Mouse (Mus musculus) CH12.LX (cell line): ENCODE data around the gene Bcas1. TPM values are rescaled to one million over a fixed set of nuclear protein-coding genes. Genes with fewer than 3 reads are reported as not detected.

Experiments
- DNase-seq: peaks from one replicate; pipeline ENCODE4 v3.0.0-alpha.2; 2013; ENCODE audit errors: extremely low read depth
- H3K27ac ChIP-seq: 2 replicates; pipeline ENCODE4 v1.5.1; 2012; ENCODE audit warnings: low read depth, mild to moderate bottlenecking, control low read depth, moderate library complexity; ENCODE audit not compliant: insufficient read depth
- H3K27me3 ChIP-seq: replicated peaks from 2 replicates; pipeline ENCODE3; 2012; ENCODE audit warnings: inconsistent platforms
- H3K36me3 ChIP-seq, 2 experiments: replicated peaks in 1 of 2; 2 replicates each; pipeline versions ENCODE3 to v1.6.1; 2012; ENCODE audit warnings: inconsistent platforms in 1 of 2, low read length in 1 of 2, mild to moderate bottlenecking in 1 of 2, mixed read lengths in 1 of 2, moderate library complexity in 1 of 2; ENCODE audit not compliant: control insufficient read depth in 1 of 2, insufficient read depth in 1 of 2
- H3K4me1 ChIP-seq, 2 experiments: 2 replicates each; pipeline ENCODE4 v1.6.1; 2012; ENCODE audit warnings: inconsistent platforms in 1 of 2, moderate library complexity in 1 of 2; ENCODE audit not compliant: insufficient read depth in 2 of 2, control insufficient read depth in 1 of 2
- H3K4me2 ChIP-seq: 2 replicates; pipeline ENCODE4 v1.6.1; 2012; ENCODE audit warnings: low read depth, mild to moderate bottlenecking, control low read depth; ENCODE audit not compliant: poor library complexity, insufficient read depth, severe bottlenecking
- H3K4me3 ChIP-seq, 3 experiments: fragments of 150-350 bp in 1 of 3; sonication (generic) in 1 of 3; replicated peaks in 1 of 3; 2 replicates each; pipeline versions ENCODE3 to v1.5.1; 2011 to 2012; ENCODE audit warnings: low read depth in 2 of 3, low read length in 2 of 3, mild to moderate bottlenecking in 2 of 3, moderate library complexity in 2 of 3, control low read depth in 1 of 3, improper control_type of control experiment in 1 of 3, inconsistent platforms in 1 of 3, mixed read lengths in 1 of 3; ENCODE audit not compliant: poor library complexity in 1 of 3
- H3K79me2 ChIP-seq: replicated peaks from 2 replicates; pipeline ENCODE4 v1.6.1; 2012; ENCODE audit warnings: mild to moderate bottlenecking, moderate library complexity; ENCODE audit not compliant: control insufficient read depth, poor library complexity, insufficient read depth, severe bottlenecking; ENCODE audit errors: extremely low read depth
- H3K9ac ChIP-seq: 2 replicates; pipeline ENCODE4 v1.6.1; 2012; ENCODE audit warnings: low read depth, mild to moderate bottlenecking, control low read depth, moderate library complexity; ENCODE audit not compliant: insufficient read depth
- H3K9me3 ChIP-seq: replicated peaks from 2 replicates; pipeline ENCODE3; 2012; ENCODE audit warnings: low read length, inconsistent platforms, mixed read lengths
- BHLHE40 ChIP-seq: IDR thresholded peaks from 2 replicates; pipeline ENCODE4 v1.6.1; 2011; ENCODE audit warnings: mild to moderate bottlenecking, low read depth, low read length, improper control_type of control experiment
- CHD1 ChIP-seq: IDR thresholded peaks from 2 replicates; pipeline ENCODE4 v1.6.1; 2012; ENCODE audit warnings: low read depth, low read length, improper control_type of control experiment, inconsistent platforms
- CHD2 ChIP-seq: IDR thresholded peaks from 2 replicates; pipeline ENCODE4 v1.6.1; 2011; ENCODE audit warnings: low read length, improper control_type of control experiment
- CTCF ChIP-seq, 2 experiments: IDR thresholded peaks in 1 of 2; conservative IDR thresholded peaks in 1 of 2; 2 replicates each; pipeline ENCODE4 v1.5.1; 2011 to 2012; ENCODE audit warnings: low read depth in 2 of 2, low read length in 2 of 2, improper control_type of control experiment in 1 of 2, inconsistent platforms in 1 of 2, mild to moderate bottlenecking in 1 of 2, moderate library complexity in 1 of 2
- E2F4 ChIP-seq: IDR thresholded peaks from 2 replicates; pipeline ENCODE4 v1.6.1; 2011; ENCODE audit warnings: low read depth, low read length, improper control_type of control experiment; ENCODE audit not compliant: insufficient replicate concordance
- ELF1 ChIP-seq: IDR thresholded peaks from 2 replicates; pipeline ENCODE4 v1.6.1; 2014; ENCODE audit warnings: low read depth, mild to moderate bottlenecking, inconsistent platforms, low read length, improper control_type of control experiment
- EP300 ChIP-seq: IDR thresholded peaks from 2 replicates; pipeline ENCODE4 v1.6.1; 2011; ENCODE audit warnings: low read length, improper control_type of control experiment
- GABPA ChIP-seq: IDR thresholded peaks from 2 replicates; pipeline ENCODE4 v1.6.1; 2012; ENCODE audit warnings: low read depth, low read length, improper control_type of control experiment, inconsistent platforms; ENCODE audit not compliant: insufficient replicate concordance
- IRF4 ChIP-seq: IDR thresholded peaks from 2 replicates; pipeline ENCODE4 v1.6.1; 2014; ENCODE audit warnings: low read depth, mild to moderate bottlenecking, inconsistent platforms, low read length, improper control_type of control experiment
- JUN ChIP-seq: IDR thresholded peaks from 2 replicates; pipeline ENCODE4 v1.6.1; 2011; ENCODE audit warnings: low read depth, mild to moderate bottlenecking, low read length, improper control_type of control experiment, moderate library complexity; ENCODE audit not compliant: insufficient read depth
- KAT2A ChIP-seq: IDR thresholded peaks from 2 replicates; pipeline ENCODE4 v1.6.1; 2012; ENCODE audit warnings: low read length, improper control_type of control experiment, inconsistent platforms; ENCODE audit not compliant: insufficient replicate concordance
- MAFK ChIP-seq: IDR thresholded peaks from 2 replicates; pipeline ENCODE4 v1.6.1; 2011; ENCODE audit warnings: low read length, improper control_type of control experiment; ENCODE audit not compliant: insufficient replicate concordance
- MAX ChIP-seq: IDR thresholded peaks from 2 replicates; pipeline ENCODE4 v1.6.1; 2011; ENCODE audit warnings: low read length, improper control_type of control experiment
- MAZ ChIP-seq: IDR thresholded peaks from 2 replicates; pipeline ENCODE4 v1.6.1; 2012; ENCODE audit warnings: low read depth, mild to moderate bottlenecking, inconsistent platforms, low read length, improper control_type of control experiment, moderate library complexity
- MYC ChIP-seq: IDR thresholded peaks from 2 replicates; pipeline ENCODE4 v1.6.1; 2011; ENCODE audit warnings: low read depth, mild to moderate bottlenecking, improper control_type of control experiment, low read length
- NRF1 ChIP-seq: IDR thresholded peaks from 2 replicates; pipeline ENCODE4 v1.6.1; 2014; ENCODE audit warnings: low read depth, mild to moderate bottlenecking, inconsistent platforms, low read length, improper control_type of control experiment, moderate library complexity
- PAX5 ChIP-seq: IDR thresholded peaks from 2 replicates; pipeline ENCODE4 v1.6.1; 2012; ENCODE audit warnings: low read length, inconsistent platforms, mixed read lengths
- POLR2AphosphoS2 ChIP-seq: IDR thresholded peaks from 2 replicates; pipeline ENCODE4 v1.6.1; 2011; ENCODE audit warnings: low read depth, low read length, improper control_type of control experiment
- RAD21 ChIP-seq: IDR thresholded peaks from 2 replicates; pipeline ENCODE4 v1.6.1; 2011; ENCODE audit warnings: low read depth, mild to moderate bottlenecking, low read length, improper control_type of control experiment, moderate library complexity
- SIN3A ChIP-seq: IDR thresholded peaks from 2 replicates; pipeline ENCODE4 v1.6.1; 2012; ENCODE audit warnings: low read length, improper control_type of control experiment, inconsistent platforms
- SMC3 ChIP-seq: IDR thresholded peaks from 2 replicates; pipeline ENCODE4 v1.6.1; 2011; ENCODE audit warnings: low read depth, low read length, improper control_type of control experiment
- ZKSCAN1 ChIP-seq: IDR thresholded peaks from 2 replicates; pipeline ENCODE4 v1.6.1; 2012; ENCODE audit warnings: low read depth, inconsistent platforms, low read length, improper control_type of control experiment, borderline replicate concordance
- ZMIZ1 ChIP-seq: IDR thresholded peaks from 2 replicates; pipeline ENCODE4 v1.6.1; 2012; ENCODE audit warnings: low read depth, mild to moderate bottlenecking, inconsistent platforms, low read length, improper control_type of control experiment
- ZNF384 ChIP-seq: IDR thresholded peaks from 2 replicates; pipeline ENCODE4 v1.6.1; 2012; ENCODE audit warnings: low read depth, low read length, improper control_type of control experiment, inconsistent platforms
- dilution Hi-C: fragments of 300-500 bp; cut with MboI; formaldehyde crosslinking; loops from 2 replicates; pipeline ENCODE4 v1.14.3; 2020; ENCODE audit warnings: low sequenced_read_pairs; ENCODE audit not compliant: extremely low pct_unique_long_range_greater_than_20kb, extremely low pct_ligation_motif_present
- in situ Hi-C: fragments of 300-500 bp; cut with MboI; formaldehyde crosslinking; loops from 3 replicates; pipeline ENCODE4 v1.14.3; 2019; ENCODE audit warnings: low sequenced_read_pairs, low pct_ligation_motif_present, low pct_unique_long_range_greater_than_20kb, mixed read lengths
- polyA plus RNA-seq: library from polyadenylated mRNA; unstranded; fragments of >175 nt; gene quantifications from 2 replicates; pipeline ENCODE4 v1.2.1, GENCODE M21; 2012; ENCODE audit warnings: low read depth; ENCODE audit not compliant: insufficient read length
- total RNA-seq, 2 experiments: library from RNA; depleted of rRNA; stranded (reverse); fragments of 300-350 nt in 1 of 2; fragments of >200 nt in 1 of 2; gene quantifications; 2 replicates each; pipeline ENCODE4 v1.2.3; 2012 to 2014

The Bcas1 gene
- total and polyA plus RNA-seq, 3 experiments = 0.17 TPM; not detected in 2

DNA sequence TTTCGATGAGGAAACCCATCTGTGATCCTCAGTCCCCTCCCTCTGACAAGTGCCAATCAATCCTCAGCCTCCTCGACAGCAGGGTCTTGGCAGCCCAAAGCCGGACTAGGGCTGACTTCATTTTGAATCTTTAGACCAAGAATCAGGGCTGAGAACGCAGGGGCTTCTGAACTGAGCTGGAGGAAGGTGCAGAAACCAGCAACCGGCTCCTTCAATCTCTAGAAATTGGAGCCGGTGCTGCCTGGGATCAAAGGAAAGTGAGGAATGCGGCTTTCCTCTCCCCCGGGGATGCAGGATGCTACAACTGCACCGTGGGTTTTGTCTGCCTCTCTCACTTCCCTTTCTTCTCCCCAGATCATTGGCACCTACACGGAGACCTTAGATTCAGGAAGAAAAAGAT, 27.0 kb downstream of the Bcas1 start:
- TF ChIP-seq EP300 (peak; percentile 15; the same call in 1 of the 2 replicates), E2F4 (no peak), IRF4 (0 out of 2 replicates have a peak, but pooled peaks have one; percentile 43)
- TF ChIP-seq, all 38 proteins: peak for 2
- Histone ChIP-seq H3K9me3 (peaks cover 5% of the 10 kb centered on the region), H3K36me3 (no peaks in the 10 kb centered on the region), H3K9ac (no peak overlapping the region), H3K27ac (no peak overlapping the region), H3K79me2 (no peaks in the 10 kb centered on the region), H3K4me2 (peak overlapping the region; percentile 42; the same call in 1 of the 2 replicates), H3K27me3 (peaks cover 48% of the 10 kb centered on the region), H3K4me3 (no peak overlapping the region), H3K4me1 (peaks cover 0 to 9% of the 10 kb centered on the region in 2 experiments; a peak in 2 of 4 replicates)
- in situ Hi-C loops (loop anchor here (5.0 kb wide), 1 partner anchor 38 kb away; no protein-coding TSS in a partner anchor), dilution Hi-C loops (no loop called here)
- no peak for DNase-seq

DNA sequence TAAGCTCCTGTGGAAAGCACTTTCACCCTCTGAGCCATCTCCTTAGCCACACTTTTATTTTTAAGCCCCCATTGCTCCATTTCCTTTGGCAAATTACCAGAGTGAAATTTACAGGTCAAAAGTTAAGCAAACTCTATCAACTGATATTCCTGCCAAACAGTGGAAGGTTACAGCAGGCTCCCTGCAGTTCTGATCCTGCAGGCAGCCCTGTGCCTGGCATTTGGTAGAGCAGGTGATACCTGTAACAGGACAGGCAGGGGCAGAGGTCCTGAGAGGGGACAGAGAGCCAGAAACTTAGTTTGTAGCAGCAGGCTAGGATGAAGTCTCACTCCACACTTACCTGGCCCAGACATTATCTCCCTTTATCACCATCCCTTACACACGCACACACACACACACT, 35.7 kb downstream of the Bcas1 start:
- H3K9me3 ChIP-seq = peaks cover 11% of the 10 kb centered on the region
- H3K4me1 ChIP-seq = no peaks in the 10 kb centered on the region
- H3K36me3 ChIP-seq = no peaks in the 10 kb centered on the region
- DNase-seq = no peak
- H3K9ac ChIP-seq = no peak overlapping the region
- H3K27me3 ChIP-seq = peaks cover 23% of the 10 kb centered on the region
- no peak overlapping the region for H3K27ac ChIP-seq
- no peak for TF ChIP-seq SIN3A
- no peak for TF ChIP-seq RAD21
- no peak for TF ChIP-seq KAT2A
- no peak for TF ChIP-seq BHLHE40
- no peak for TF ChIP-seq ZNF384
- TF ChIP-seq IRF4 = no peak
- no peak for TF ChIP-seq SMC3
- no peak for TF ChIP-seq MAFK
- TF ChIP-seq CHD1 = no peak
- no peak for TF ChIP-seq NRF1
- no peak for TF ChIP-seq MAZ
- in situ Hi-C loops = no loop called here
- H3K4me3 ChIP-seq = no peak overlapping the region
- H3K79me2 ChIP-seq = no peaks in the 10 kb centered on the region
- H3K4me2 ChIP-seq = no peak overlapping the region
- dilution Hi-C loops = no loop called here

DNA sequence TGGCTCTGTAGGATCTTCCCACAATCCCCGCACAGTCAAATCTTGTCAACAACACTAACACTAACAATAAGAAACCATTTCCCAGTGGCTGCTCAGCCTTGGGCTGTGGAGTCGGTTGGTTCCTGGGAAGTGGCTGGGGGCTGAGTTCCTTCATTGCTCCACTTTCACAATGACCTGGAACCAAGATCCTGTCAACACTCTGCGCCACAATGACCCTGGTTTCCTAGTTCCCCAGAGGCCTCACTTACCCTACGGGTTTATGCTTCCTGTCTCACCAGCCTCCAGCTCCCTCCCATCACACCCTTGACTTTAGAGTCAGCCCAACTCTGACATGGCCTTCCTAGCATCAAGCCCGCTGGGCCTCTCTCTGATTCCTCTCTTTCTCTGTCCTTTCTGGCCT, 39.3 kb downstream of the Bcas1 start:
- Histone ChIP-seq H3K27ac (no peak overlapping the region), H3K27me3 (peaks cover 10% of the 10 kb centered on the region), H3K4me2 (no peak overlapping the region), H3K36me3 (no peaks in the 10 kb centered on the region), H3K4me3 (no peak overlapping the region), H3K9ac (no peak overlapping the region), H3K9me3 (peaks cover under 1% of the 10 kb centered on the region), H3K79me2 (no peaks in the 10 kb centered on the region), H3K4me1 (no peaks in the 10 kb centered on the region)
- dilution Hi-C loops = no loop called here
- TF ChIP-seq MYC (no peak), IRF4 (no peak), JUN (no peak), CTCF (conservative IDR thresholded peaks at IDR 0.05 in 1 of 2, IDR thresholded peaks at IDR 0.05 in 1 of 2; ENCODE audit: low read depth in 2 of 2, low read length in 2 of 2) (no peak), MAX (no peak), ZNF384 (no peak), ZKSCAN1 (no peak), CHD2 (no peak), POLR2AphosphoS2 (no peak), ELF1 (no peak), PAX5 (no peak), ZMIZ1 (no peak), GABPA (no peak), SMC3 (no peak), SIN3A (no peak)
- in situ Hi-C loops = no loop called here
- no peak for DNase-seq
